Mouse (Mus musculus) embryonic stem cell, embryonic (primary cell): ENCODE data around the gene Tradd.

Experiments used
- CTCF ChIA-PET, 4 experiments: fragments of 300-600 bp in 2 of 4; fragments of 350-600 bp in 2 of 4; sonication (Branson Sonifier 250); formaldehyde crosslinking; loops; one replicate each; lab custom pipeline; 2022; ENCODE audit warnings: inconsistent platforms in 2 of 4; lab: Charles Lee
- POLR2A ChIA-PET, 4 experiments: fragments of 300-600 bp in 2 of 4; fragments of 350-600 bp in 2 of 4; sonication (Branson Sonifier 250); formaldehyde crosslinking; loops; one replicate each; lab custom pipeline; 2022; ENCODE audit warnings: antibody characterized with exemption in 4 of 4, inconsistent platforms in 1 of 4; lab: Charles Lee

The Tradd gene

GRCm38 (mm10) chr8:105303396-105303795 lies 39.0 kb upstream of the Tradd start:
- CTCF ChIA-PET, result interaction anchor here in 3 of 4 experiments (0.6 to 1.0 kb wide), 4 partner anchors 20 to 694 kb away, joined by 3 to 10 read pairs (median 4); no protein-coding TSS in a partner anchor
- POLR2A ChIA-PET, result interaction anchor here in 2 of 4 experiments (0.7 to 3.8 kb wide), 11 partner anchors 10 to 177 kb away, joined by 3 to 17 read pairs (median 4); partner anchors contain the start of gene 4931428F04Rik (in 2 of the 2)

GRCm38 (mm10) chr8:105299962-105300361 lies 35.6 kb upstream of the Tradd start:
- ChIA-PET POLR2A (interaction anchor here in 1 of 4 experiments (2.5 kb wide), 1 partner anchor 11 kb away, joined by 5 read pairs; the partner anchor contains the start of gene 4931428F04Rik), CTCF (interaction anchor here in 2 of 4 experiments (0.7 to 6.3 kb wide), 2 partner anchors 9 to 10 kb away, joined by 4 to 32 read pairs; partner anchors contain the start of gene 4931428F04Rik (in 1 of the 2))

GRCm38 (mm10) chr8:105298351-105299252 lies 34.2 kb upstream of the Tradd start:
- POLR2A ChIA-PET, result interaction anchor here in 3 of 4 experiments (0.7 to 3.1 kb wide), 20 partner anchors 8 to 50 kb away, joined by 3 to 24 read pairs (median 6); partner anchors contain the start of genes 4931428F04Rik (in 3 of the 3), Lrrc29 (in 2 of the 3), Tmem208 (in 2 of the 3) and B3gnt9 (in 1 of the 3)
- CTCF ChIA-PET, result interaction anchor here in 3 of 4 experiments (0.6 to 6.3 kb wide), 10 partner anchors 8 to 721 kb away, joined by 3 to 32 read pairs (median 4); partner anchors contain the start of genes 4931428F04Rik (in 1 of the 3) and Tppp3 (in 1 of the 3)

- ChIA-PET POLR2A (interaction anchor here (0.6 to 3.1 kb wide), 41 partner anchors 8 to 223 kb away, joined by 3 to 24 read pairs (median 4); partner anchors contain the start of genes 4931428F04Rik (in 3 of the 4), B3gnt9 (in 2 of the 4), D230025D16Rik (in 2 of the 4) and Lrrc29 (in 2 of the 4)), CTCF (interaction anchor here in 3 of 4 experiments (0.8 to 6.3 kb wide), 13 partner anchors 8 to 185 kb away, joined by 3 to 32 read pairs (median 4); partner anchors contain the start of genes 4931428F04Rik (in 2 of the 3) and Tppp3 (in 1 of the 3))
Observed at GRCm38 (mm10) chr8:105297511-105298192, 33.2 kb upstream of the Tradd start, which contains the start of gene E2f4. Gene E2f4 (plus strand): TSS chr8:105297663.

- ChIA-PET POLR2A (interaction anchor here in 3 of 4 experiments (0.6 to 3.1 kb wide), 26 partner anchors 9 to 501 kb away, joined by 3 to 15 read pairs (median 4); partner anchors contain the start of genes Elmo3 (in 3 of the 3), B3gnt9 (in 2 of the 3), D230025D16Rik (in 1 of the 3) and Lrrc29 (in 1 of the 3)), CTCF (interaction anchor here in 2 of 4 experiments (1.0 to 3.0 kb wide), 4 partner anchors 29 to 78 kb away, joined by 3 to 8 read pairs (median 4); no protein-coding TSS in a partner anchor)
Observed at GRCm38 (mm10) chr8:105295895-105296573, 31.6 kb upstream of the Tradd start, which contains the start of gene Exoc3l. Gene Exoc3l (minus strand): TSS chr8:105296101.

- POLR2A ChIA-PET, result interaction anchor here in 2 of 4 experiments (0.7 to 3.1 kb wide), 16 partner anchors 9 to 61 kb away, joined by 3 to 15 read pairs (median 4); partner anchors contain the start of genes B3gnt9 (in 1 of the 2), Elmo3 (in 1 of the 2) and Slc9a5 (in 1 of the 2)
Observed at GRCm38 (mm10) chr8:105295256-105295655, 30.8 kb upstream of the Tradd start.

GRCm38 (mm10) chr8:105294776-105295175 lies 30.4 kb upstream of the Tradd start:
- POLR2A ChIA-PET, result interaction anchor here in 2 of 4 experiments (0.7 to 1.6 kb wide), 6 partner anchors 9 to 54 kb away, joined by 3 to 5 read pairs (median 3); partner anchors contain the start of gene Slc9a5 (in 1 of the 2)

More at GRCm38 (mm10) chr8:105295256-105295655, 30.8 kb upstream of the Tradd start:
- CTCF ChIA-PET, result interaction anchor here in 1 of 4 experiments (1.0 to 1.2 kb wide), 2 partner anchors 9 to 77 kb away, joined by 3 to 5 read pairs; no protein-coding TSS in a partner anchor

GRCm38 (mm10) chr8:105293405-105293804 lies 29.0 kb upstream of the Tradd start:
- ChIA-PET POLR2A (interaction anchor here in 3 of 4 experiments (0.5 to 1.8 kb wide), 12 partner anchors 8 to 691 kb away, joined by 3 to 8 read pairs (median 4); no protein-coding TSS in a partner anchor), CTCF (interaction anchor here in 2 of 4 experiments (0.8 to 2.2 kb wide), 15 partner anchors 9 to 223 kb away, joined by 3 to 10 read pairs (median 4); partner anchors contain the start of genes B3gnt9 (in 1 of the 2) and Tppp3 (in 1 of the 2))

More at GRCm38 (mm10) chr8:105294776-105295175, 30.4 kb upstream of the Tradd start:
- CTCF ChIA-PET, result interaction anchor here in 1 of 4 experiments (1.2 kb wide), 1 partner anchor 8 kb away, joined by 3 read pairs; no protein-coding TSS in a partner anchor

GRCm38 (mm10) chr8:105292471-105292870 lies 28.1 kb upstream of the Tradd start:
- ChIA-PET POLR2A (interaction anchor here in 2 of 4 experiments (0.7 to 1.8 kb wide), 7 partner anchors 9 to 24 kb away, joined by 3 to 8 read pairs (median 4); no protein-coding TSS in a partner anchor), CTCF (interaction anchor here in 2 of 4 experiments (0.8 to 2.2 kb wide), 15 partner anchors 8 to 224 kb away, joined by 3 to 10 read pairs (median 4); partner anchors contain the start of gene B3gnt9 (in 1 of the 2))

- POLR2A ChIA-PET, result interaction anchor here in 1 of 4 experiments (0.9 to 3.6 kb wide), 4 partner anchors 37 to 92 kb away, joined by 3 to 33 read pairs (median 4); partner anchors contain the start of genes B3gnt9 and D230025D16Rik
- CTCF ChIA-PET, result interaction anchor here in 3 of 4 experiments (0.9 to 4.4 kb wide), 17 partner anchors 8 to 225 kb away, joined by 3 to 37 read pairs (median 8); partner anchors contain the start of genes B3gnt9 (in 1 of the 3), E2f4 (in 1 of the 3), Fhod1 (in 1 of the 3) and Slc9a5 (in 1 of the 3)
Observed at GRCm38 (mm10) chr8:105291802-105292201, 27.4 kb upstream of the Tradd start.

GRCm38 (mm10) chr8:105291364-105291763 lies 27.0 kb upstream of the Tradd start:
- POLR2A ChIA-PET, result interaction anchor here in 3 of 4 experiments (0.6 to 3.6 kb wide), 16 partner anchors 7 to 1106 kb away, joined by 3 to 33 read pairs (median 3); partner anchors contain the start of genes B3gnt9 (in 1 of the 3), D230025D16Rik (in 1 of the 3) and Nol3 (in 1 of the 3)
- CTCF ChIA-PET, result interaction anchor here (0.6 to 4.4 kb wide), 43 partner anchors 8 to 1528 kb away, joined by 3 to 40 read pairs (median 4); partner anchors contain the start of genes B3gnt9 (in 1 of the 4), E2f4 (in 1 of the 4), Elmo3 (in 1 of the 4) and Fbxl8 (in 1 of the 4)

GRCm38 (mm10) chr8:105290554-105291314 lies 26.3 kb upstream of the Tradd start:
- CTCF ChIA-PET, result interaction anchor here (0.5 to 4.4 kb wide), 47 partner anchors 8 to 1528 kb away, joined by 3 to 40 read pairs (median 4); partner anchors contain the start of genes B3gnt9 (in 1 of the 4), E2f4 (in 1 of the 4), Elmo3 (in 1 of the 4) and Fbxl8 (in 1 of the 4)
- POLR2A ChIA-PET, result interaction anchor here in 3 of 4 experiments (0.6 to 3.6 kb wide), 21 partner anchors 8 to 1106 kb away, joined by 3 to 33 read pairs (median 3); partner anchors contain the start of genes B3gnt9 (in 1 of the 3), D230025D16Rik (in 1 of the 3), Elmo3 (in 1 of the 3) and Fhod1 (in 1 of the 3)

- POLR2A ChIA-PET, result interaction anchor here (0.6 to 3.6 kb wide), 52 partner anchors 8 to 688 kb away, joined by 3 to 33 read pairs (median 5); partner anchors contain the start of genes Nol3 (in 4 of the 4), E2f4 (in 3 of the 4), B3gnt9 (in 2 of the 4) and Elmo3 (in 2 of the 4)
- CTCF ChIA-PET, result interaction anchor here (0.6 to 4.4 kb wide), 37 partner anchors 8 to 688 kb away, joined by 3 to 40 read pairs (median 7); partner anchors contain the start of genes E2f4 (in 2 of the 4), Fhod1 (in 2 of the 4), B3gnt9 (in 1 of the 4) and Nol3 (in 1 of the 4)
Observed at GRCm38 (mm10) chr8:105289805-105290460, 25.5 kb upstream of the Tradd start, which contains the start of gene 4931428F04Rik. Gene 4931428F04Rik (minus strand): TSS chr8:105289864.
